Mouse (Mus musculus) adipocyte (in vitro differentiated cells): Measurements from ENCODE around the gene Gm6710.
"Not testable (repeated sequence)": the region's sequence is repeated elsewhere in the genome, so short reads cannot be mapped to it uniquely, and the experiment has no call there.

Experiments used
- DNase-seq: peaks from one replicate; pipeline ENCODE4 v3.0.0-alpha.2; 2016; ENCODE audit warnings: low spot score

The Gm6710 gene

GRCm38 (mm10) chr2:175869024-175869423, at the start of gene Gm6710:
TSS of gene Gm6710 (plus strand) at chr2:175869219.
- DNase-seq: not testable (repeated sequence)
